Mouse (Mus musculus) forebrain, embryonic 13.5 days (tissue): ENCODE measurements at regions not wholly inside any gene's neighbourhood (a gene's known extent, or its start where the extent isn't known, plus 50 kb on each side); places are given as distances from the start of the nearest gene placed in this dataset.

Experiments used
- ATAC-seq: fragments of 200-750 bp; cut with Nextera tagmentation; 2 replicates; pipeline ENCODE4 v1.8.0; 2017
- H3K27ac ChIP-seq: fragments of 300-500 bp; sonication (generic); 2 replicates; pipeline ENCODE4 v1.5.1; 2015; ENCODE audit warnings: inconsistent platforms, mild to moderate bottlenecking, moderate library complexity
- H3K27me3 ChIP-seq: fragments of 300-500 bp; sonication (generic); 2 replicates; pipeline ENCODE4 v1.6.1; 2015; ENCODE audit warnings: mild to moderate bottlenecking, inconsistent platforms
- H3K36me3 ChIP-seq: fragments of 300-500 bp; sonication (generic); 2 replicates; pipeline ENCODE4 v1.6.1; 2015; ENCODE audit warnings: mild to moderate bottlenecking, inconsistent platforms; ENCODE audit not compliant: poor library complexity, severe bottlenecking
- H3K4me1 ChIP-seq: fragments of 300-500 bp; sonication (generic); 2 replicates; pipeline ENCODE4 v1.6.1; 2015; ENCODE audit warnings: inconsistent platforms
- H3K4me2 ChIP-seq: fragments of 300-500 bp; sonication (generic); 2 replicates; pipeline ENCODE4 v1.6.1; 2015; ENCODE audit warnings: inconsistent platforms, mild to moderate bottlenecking, moderate library complexity
- H3K4me3 ChIP-seq: fragments of 300-500 bp; sonication (generic); 2 replicates; pipeline ENCODE4 v1.5.1; 2015; ENCODE audit warnings: mild to moderate bottlenecking, inconsistent platforms
- H3K9ac ChIP-seq: fragments of 300-500 bp; sonication (generic); 2 replicates; pipeline ENCODE4 v1.6.1; 2015; ENCODE audit warnings: mild to moderate bottlenecking, inconsistent platforms
- H3K9me3 ChIP-seq: fragments of 300-500 bp; sonication (generic); replicated peaks from 2 replicates; pipeline ENCODE4 v1.6.1; 2016; ENCODE audit warnings: inconsistent platforms
- WGBS: fragments of 180-500 bp; shearing (Covaris S2); methylation state at CpG from one replicate; pipeline ENCODE4 v1.1.7; 2015; 5-methylcytosine and 5-hydroxymethylcytosine counted together

DNA sequence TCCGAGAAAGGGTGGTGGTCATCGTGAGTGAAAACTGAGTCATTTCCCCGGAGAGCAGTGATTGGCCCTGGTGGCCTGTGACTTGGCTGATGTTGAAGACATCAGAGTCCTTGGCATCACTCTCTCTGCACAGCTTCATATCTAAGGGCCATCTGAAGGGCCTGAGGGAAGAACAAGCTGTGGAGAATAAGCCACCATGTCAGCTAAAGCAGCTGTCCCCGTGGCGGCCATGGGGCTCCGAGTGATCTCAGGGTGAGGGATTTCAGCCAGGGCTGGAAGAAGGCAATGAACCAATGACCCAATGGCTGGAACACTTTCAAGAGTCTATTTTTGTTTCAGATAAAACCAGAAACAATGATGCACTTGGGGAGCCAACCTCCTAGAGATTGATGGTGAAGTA, 62.2 kb downstream of the Ttc32 start:
- no peak overlapping the region for H3K9ac ChIP-seq
- H3K27me3 ChIP-seq = no peaks in the 10 kb centered on the region
- ATAC-seq = no peak
- no peaks in the 10 kb centered on the region for H3K36me3 ChIP-seq
- H3K9me3 ChIP-seq = no peaks in the 10 kb centered on the region
- no peak overlapping the region for H3K27ac ChIP-seq
- WGBS = 92% methylated on average over 6 of the region's 6 CpGs
- H3K4me1 ChIP-seq = no peaks in the 10 kb centered on the region
- H3K4me3 ChIP-seq = no peak overlapping the region
- no peak overlapping the region for H3K4me2 ChIP-seq

DNA sequence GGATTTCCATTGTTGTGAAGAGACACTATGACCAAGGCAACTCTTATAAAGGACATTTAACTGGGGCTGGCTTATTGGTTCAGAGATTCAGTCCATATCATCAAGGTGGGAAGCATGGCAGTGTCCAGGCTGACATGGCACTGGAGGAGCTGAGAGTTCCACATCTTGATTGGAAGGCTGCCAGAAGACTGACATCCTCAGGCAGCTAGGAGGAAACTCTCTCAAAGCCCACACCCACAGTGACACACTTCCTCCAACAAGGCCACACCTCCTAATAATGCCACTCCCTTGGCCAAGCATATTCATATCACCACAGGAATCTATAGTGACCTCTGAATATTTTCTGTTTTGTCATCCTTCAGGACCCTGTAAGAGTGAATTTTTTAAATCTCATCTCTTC, 65.3 kb downstream of the Ttc32 start:
- Histone ChIP-seq H3K27ac (no peak overlapping the region), H3K9ac (no peak overlapping the region), H3K4me1 (no peaks in the 10 kb centered on the region), H3K4me2 (no peak overlapping the region), H3K36me3 (no peaks in the 10 kb centered on the region), H3K4me3 (no peak overlapping the region), H3K27me3 (no peaks in the 10 kb centered on the region), H3K9me3 (no peaks in the 10 kb centered on the region)
- no peak for ATAC-seq

DNA sequence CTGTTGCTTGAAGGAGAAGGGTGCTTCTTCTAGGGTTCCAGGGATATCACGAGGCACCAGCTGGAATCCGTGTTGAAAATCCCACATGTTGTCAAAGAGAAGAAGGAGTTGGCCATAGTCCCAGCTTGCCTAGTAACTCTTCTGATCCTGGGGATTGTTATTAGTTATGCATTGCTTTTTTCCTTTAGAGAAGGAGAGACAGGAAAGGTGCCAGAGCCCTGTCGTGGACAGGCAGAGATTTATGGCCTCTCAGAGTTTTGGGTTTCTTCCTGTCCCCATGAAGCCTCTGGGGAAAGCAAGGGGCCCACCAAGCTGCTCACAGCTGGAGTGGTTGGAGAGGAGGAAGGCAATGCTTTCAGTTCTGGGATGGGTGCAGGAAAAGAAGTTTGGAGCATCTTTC, 76.6 kb downstream of the Ttc32 start:
- Histone ChIP-seq H3K4me3 (no peak overlapping the region), H3K9ac (no peak overlapping the region), H3K27ac (no peak overlapping the region), H3K9me3 (no peaks in the 10 kb centered on the region), H3K4me1 (no peaks in the 10 kb centered on the region), H3K4me2 (no peak overlapping the region), H3K27me3 (no peaks in the 10 kb centered on the region), H3K36me3 (no peaks in the 10 kb centered on the region)
- WGBS = 72% methylated on average over 3 of the region's 3 CpGs
- ATAC-seq = no peak

DNA sequence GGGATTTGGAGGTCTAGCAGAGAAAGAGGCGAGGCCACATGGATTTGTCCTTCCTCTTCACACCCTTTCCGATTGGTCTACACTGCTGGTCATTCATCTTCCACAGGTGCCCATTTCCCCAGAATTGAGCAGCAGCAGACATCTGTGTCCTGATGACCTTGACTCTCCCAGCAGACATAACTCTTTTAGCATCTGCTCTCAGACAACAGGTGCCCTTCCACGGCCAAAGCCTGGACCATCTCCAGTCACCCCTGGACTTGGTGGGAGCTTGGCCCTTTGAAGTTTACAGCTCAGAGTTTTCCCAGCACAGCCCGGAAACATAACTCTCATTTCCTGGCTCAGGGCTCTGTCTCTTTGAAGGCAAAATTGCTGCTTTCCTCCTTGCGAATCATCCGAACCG, 80.0 kb downstream of the Ttc32 start:
- WGBS = 89% methylated on average over 7 of the region's 7 CpGs
- ATAC-seq = no peak
- no peaks in the 10 kb centered on the region for H3K27me3 ChIP-seq

DNA sequence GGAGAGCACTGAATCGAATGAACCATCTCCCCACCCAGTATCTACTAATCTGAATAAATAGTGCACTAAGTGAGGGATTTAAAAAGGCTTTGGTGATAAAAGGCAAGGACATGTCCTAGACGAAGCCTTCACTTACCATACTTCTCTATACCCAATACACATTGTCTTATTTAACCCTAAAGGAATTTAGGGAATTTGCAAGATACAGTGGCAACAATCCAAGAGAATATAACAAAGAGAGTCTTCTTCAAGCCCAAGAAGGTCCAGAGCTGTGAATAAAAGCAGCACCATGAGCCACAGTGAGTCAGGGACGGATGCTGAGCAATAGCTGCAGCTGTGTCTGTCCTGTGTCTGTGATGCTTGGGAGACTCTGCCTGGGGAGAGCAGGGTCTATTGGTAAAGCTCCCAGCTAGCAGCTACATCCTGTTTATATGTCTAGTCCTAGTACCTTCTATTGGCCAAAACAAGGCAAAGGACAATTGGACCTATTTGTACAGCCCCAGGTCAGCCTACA, 82.4 kb downstream of the Ttc32 start:
- H3K27ac ChIP-seq = no peak overlapping the region
- no peak overlapping the region for H3K4me2 ChIP-seq
- H3K9me3 ChIP-seq = no peaks in the 10 kb centered on the region
- no peaks in the 10 kb centered on the region for H3K4me1 ChIP-seq
- H3K4me3 ChIP-seq = no peak overlapping the region
- no peak overlapping the region for H3K9ac ChIP-seq
- no peaks in the 10 kb centered on the region for H3K27me3 ChIP-seq
- 70% methylated on average over 3 of the region's 3 CpGs for WGBS
- H3K36me3 ChIP-seq = no peaks in the 10 kb centered on the region
- ATAC-seq = no peak

More for the DNA sequence above, 80.0 kb downstream of the Ttc32 start:
- no peak overlapping the region for H3K27ac ChIP-seq
- H3K9ac ChIP-seq = no peak overlapping the region
- no peaks in the 10 kb centered on the region for H3K36me3 ChIP-seq
- H3K4me1 ChIP-seq = no peaks in the 10 kb centered on the region
- H3K4me3 ChIP-seq = no peak overlapping the region
- H3K4me2 ChIP-seq = no peak overlapping the region
- H3K9me3 ChIP-seq = no peaks in the 10 kb centered on the region

DNA sequence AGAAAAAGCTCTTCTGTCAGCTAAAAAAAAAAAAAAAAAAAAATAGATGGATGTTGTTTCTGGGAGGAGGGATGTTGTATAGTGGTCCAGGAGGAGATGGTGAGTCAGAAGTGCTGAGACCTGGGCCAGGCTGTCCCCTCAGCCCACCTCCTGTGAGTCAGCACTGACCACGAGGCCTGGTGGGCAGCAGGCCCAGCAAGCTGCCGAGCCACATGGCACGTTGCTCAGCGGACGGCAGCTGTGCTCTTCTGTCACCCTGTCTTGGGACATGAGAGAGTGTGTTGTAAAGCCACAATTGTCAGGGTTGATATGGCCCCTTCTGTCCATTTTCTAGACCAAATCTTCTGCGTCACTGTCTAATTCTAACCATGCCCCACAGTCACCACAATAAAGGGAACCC, 83.9 kb downstream of the Ttc32 start:
- H3K4me2 ChIP-seq = no peak overlapping the region
- no peaks in the 10 kb centered on the region for H3K27me3 ChIP-seq
- H3K4me1 ChIP-seq = 0 out of 2 replicates have a peak, but pooled peaks cover 3% of the 10 kb centered on the region
- 87% methylated on average over 6 of the region's 6 CpGs for WGBS
- ATAC-seq = no peak
- H3K9me3 ChIP-seq = no peaks in the 10 kb centered on the region
- no peaks in the 10 kb centered on the region for H3K36me3 ChIP-seq
- no peak overlapping the region for H3K4me3 ChIP-seq
- no peak overlapping the region for H3K27ac ChIP-seq
- H3K9ac ChIP-seq = no peak overlapping the region

DNA sequence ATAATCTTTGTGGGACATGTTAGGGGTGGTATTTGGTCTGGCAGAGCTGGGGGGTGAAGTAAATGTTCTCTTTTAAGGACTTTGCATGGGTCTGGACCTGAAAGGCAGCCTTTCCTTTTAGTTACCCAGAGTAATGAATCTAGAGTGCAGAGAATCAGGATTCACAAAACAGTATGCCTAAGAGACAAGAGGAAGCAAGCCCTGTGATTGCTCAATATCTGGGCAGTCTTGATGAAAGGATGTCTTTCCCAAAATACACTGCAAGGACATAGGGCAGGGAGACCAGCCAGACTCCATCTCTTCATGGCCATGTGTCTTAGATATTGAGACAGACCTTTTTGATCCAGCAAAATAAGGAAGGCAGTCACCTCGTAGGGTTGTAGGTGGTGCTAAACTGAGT, 84.3 kb downstream of the Ttc32 start:
- Histone ChIP-seq H3K9me3 (no peaks in the 10 kb centered on the region), H3K4me1 (0 out of 2 replicates have a peak, but pooled peaks cover 3% of the 10 kb centered on the region), H3K27ac (no peak overlapping the region), H3K4me2 (no peak overlapping the region), H3K36me3 (no peaks in the 10 kb centered on the region), H3K4me3 (no peak overlapping the region), H3K9ac (no peak overlapping the region), H3K27me3 (no peaks in the 10 kb centered on the region)
- 83% methylated on average over 1 of the region's 1 CpGs for WGBS
- ATAC-seq = no peak

DNA sequence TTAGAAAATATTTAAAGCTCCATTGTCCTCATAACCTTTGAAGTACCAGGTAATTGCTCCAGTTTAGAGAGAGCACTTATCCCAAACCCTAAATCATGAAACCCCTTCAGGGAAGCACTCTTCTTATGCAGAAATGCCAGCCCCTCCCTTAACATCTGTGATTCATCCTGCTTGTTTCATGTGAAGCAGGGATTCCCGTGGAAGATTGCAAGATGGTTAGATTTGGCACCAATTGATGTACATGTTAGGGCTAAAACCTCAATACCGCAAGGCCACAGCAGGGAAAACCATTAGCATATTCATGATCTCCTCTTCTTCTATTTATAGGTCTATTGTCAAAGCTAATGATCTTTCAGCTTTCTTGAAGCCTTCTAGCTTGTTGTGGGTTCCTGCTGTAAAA, 88.8 kb downstream of the Ttc32 start:
- H3K9me3 ChIP-seq = no peaks in the 10 kb centered on the region
- no peak overlapping the region for H3K4me2 ChIP-seq
- no peaks in the 10 kb centered on the region for H3K27me3 ChIP-seq
- no peaks in the 10 kb centered on the region for H3K36me3 ChIP-seq
- H3K4me1 ChIP-seq = 0 out of 2 replicates have a peak, but pooled peaks cover 3% of the 10 kb centered on the region
- H3K4me3 ChIP-seq = no peak overlapping the region
- ATAC-seq = no peak
- no peak overlapping the region for H3K9ac ChIP-seq
- 30% methylated on average over 2 of the region's 2 CpGs for WGBS
- H3K27ac ChIP-seq = no peak overlapping the region

DNA sequence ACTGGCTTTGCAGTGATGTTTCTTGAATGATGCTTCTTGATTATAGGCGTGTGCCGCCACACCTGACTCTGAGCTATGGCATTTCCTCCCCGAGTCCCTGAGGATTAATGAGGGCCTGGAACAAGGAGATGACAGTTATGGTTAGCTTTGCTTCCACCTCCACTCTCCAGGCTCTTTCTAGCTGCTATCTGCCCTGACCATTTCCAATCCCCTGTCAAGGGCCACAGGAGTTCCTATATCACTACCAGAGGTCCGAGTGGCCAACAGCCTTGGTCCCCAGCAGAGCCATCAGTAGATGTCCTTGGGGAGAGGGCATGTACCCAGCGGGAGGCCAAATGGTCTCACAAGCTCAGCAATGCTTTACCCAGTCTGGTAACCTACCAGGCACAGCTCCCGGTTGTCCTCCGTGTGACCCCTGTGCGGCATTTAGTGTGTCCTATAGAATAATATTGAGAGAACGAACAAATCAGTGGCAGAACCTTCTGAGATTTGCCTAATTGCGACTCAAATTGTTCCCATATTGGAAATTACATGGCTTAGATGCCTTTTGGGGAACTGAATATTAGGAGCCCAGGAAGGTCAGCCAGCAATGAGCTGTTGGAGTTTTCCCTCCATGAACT, 98.2 kb downstream of the Ttc32 start:
- H3K4me2 ChIP-seq = no peak overlapping the region
- H3K27me3 ChIP-seq = no peaks in the 10 kb centered on the region
- no peak overlapping the region for H3K27ac ChIP-seq
- H3K4me1 ChIP-seq = no peaks in the 10 kb centered on the region
- H3K4me3 ChIP-seq = no peak overlapping the region
- H3K9me3 ChIP-seq = no peaks in the 10 kb centered on the region
- no peak for ATAC-seq
- 87% methylated on average over 10 of the region's 10 CpGs for WGBS
- no peak overlapping the region for H3K9ac ChIP-seq
- no peaks in the 10 kb centered on the region for H3K36me3 ChIP-seq

DNA sequence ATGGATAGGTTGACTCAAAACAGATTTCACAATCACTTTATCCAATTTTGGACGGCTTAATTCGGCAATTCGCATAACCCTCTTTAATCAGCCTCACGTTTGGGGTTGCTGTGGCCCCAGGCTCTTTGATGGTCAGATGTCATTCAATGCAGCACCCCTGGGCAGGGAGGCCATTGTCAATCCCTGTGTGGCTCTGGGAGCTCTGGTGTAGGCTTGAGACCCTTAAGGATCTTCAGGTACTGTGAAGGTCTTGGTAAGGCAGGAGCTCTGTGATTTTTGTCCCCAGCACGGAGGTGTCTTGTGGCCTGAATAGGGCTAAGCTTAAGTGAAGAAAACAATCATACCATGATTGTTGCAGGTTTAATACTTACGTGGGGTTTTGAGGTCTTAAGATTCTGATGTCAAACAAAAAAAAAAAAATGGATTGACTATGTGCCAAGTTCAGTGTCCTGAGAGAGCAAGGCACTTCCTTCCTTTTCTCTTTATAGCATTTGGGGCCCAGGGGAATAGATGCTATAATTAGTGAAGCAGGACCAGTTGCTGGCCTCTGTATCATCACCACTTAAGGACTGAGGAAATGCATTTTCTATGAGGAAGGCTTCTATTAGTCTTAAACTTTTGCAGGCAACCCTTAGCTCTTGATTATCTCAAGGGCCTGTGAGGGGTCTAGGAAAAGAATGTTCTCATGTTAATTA, 98.9 kb downstream of the Ttc32 start:
- no peaks in the 10 kb centered on the region for H3K9me3 ChIP-seq
- no peaks in the 10 kb centered on the region for H3K4me1 ChIP-seq
- ATAC-seq = no peak
- H3K4me2 ChIP-seq = no peak overlapping the region
- WGBS = 72% methylated on average over 6 of the region's 6 CpGs
- H3K27me3 ChIP-seq = no peaks in the 10 kb centered on the region
- no peaks in the 10 kb centered on the region for H3K36me3 ChIP-seq
- H3K4me3 ChIP-seq = no peak overlapping the region
- no peak overlapping the region for H3K9ac ChIP-seq
- H3K27ac ChIP-seq = no peak overlapping the region

DNA sequence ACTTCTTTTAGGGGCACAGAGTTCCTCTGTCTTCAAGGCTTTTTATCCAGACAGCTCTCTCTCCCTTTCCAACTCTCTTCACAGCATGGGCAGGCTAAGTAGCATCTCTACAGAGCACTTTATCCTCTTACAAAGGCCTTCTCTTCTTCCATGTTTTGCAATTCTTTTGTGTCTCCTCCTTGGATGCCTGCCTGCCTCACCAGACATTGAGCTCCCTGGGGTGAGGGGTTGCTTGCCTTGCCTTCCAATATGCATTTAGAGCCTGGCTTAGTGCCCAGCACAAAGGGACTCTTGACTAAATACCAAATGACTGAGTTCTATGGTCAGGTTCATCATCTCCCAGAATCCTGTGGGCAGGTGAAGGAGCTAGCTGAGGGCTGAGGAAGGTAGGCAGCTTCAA, 102.8 kb downstream of the Ttc32 start:
- H3K4me1 ChIP-seq = no peaks in the 10 kb centered on the region
- H3K27ac ChIP-seq = no peak overlapping the region
- no peaks in the 10 kb centered on the region for H3K36me3 ChIP-seq
- no peaks in the 10 kb centered on the region for H3K27me3 ChIP-seq
- no peaks in the 10 kb centered on the region for H3K9me3 ChIP-seq
- H3K4me2 ChIP-seq = no peak overlapping the region
- ATAC-seq = no peak
- H3K4me3 ChIP-seq = no peak overlapping the region
- no peak overlapping the region for H3K9ac ChIP-seq

DNA sequence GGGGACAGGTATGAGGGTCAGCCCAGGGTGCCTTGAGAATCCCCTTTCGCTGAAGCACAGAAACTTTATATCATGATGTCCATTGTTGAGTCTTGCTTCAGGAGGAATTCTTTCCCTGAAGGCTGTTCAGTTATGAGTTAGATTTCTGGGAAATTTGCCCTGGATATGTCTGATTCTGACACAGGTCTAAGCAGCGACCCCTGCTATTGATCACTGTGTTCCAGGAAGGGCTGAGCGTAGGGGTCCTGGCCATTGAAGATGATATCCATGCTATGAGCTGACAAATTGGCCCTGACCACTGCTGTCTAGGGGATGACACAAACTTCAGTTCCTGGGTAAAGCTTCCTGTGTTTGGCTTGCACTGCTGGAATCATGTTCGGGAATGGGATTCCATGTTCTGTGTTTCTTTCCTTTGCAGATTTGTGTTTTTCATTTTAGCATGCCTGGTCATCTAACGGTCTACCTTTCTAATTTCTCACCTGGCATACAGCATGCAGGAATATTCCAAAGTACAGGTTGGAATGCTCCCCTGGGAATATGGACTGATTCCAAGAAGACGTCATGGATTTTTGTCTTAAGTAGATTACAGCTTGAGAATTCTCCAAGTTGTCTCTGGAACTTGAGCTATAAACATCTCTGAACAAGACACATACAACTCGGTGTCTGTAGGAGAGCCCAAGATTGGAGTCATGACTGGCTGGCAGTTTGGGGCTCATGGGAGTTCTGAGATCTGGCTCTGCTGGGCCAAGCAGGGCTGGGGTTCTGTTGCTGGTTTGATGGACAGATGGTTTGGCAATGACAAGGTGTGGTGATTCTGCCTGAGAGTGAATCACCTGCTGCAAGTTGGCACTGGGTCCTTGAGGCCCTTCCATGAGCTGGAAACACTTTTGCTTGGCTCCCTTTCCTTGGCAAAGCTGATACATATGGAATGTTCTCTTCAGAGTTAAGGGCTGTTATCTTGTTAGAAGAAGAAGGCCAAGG, 104.4 kb downstream of the Ttc32 start:
- ATAC-seq = no peak
- Histone ChIP-seq H3K4me2 (no peak overlapping the region), H3K36me3 (no peaks in the 10 kb centered on the region), H3K9ac (no peak overlapping the region), H3K27me3 (no peaks in the 10 kb centered on the region), H3K4me3 (no peak overlapping the region), H3K4me1 (no peaks in the 10 kb centered on the region), H3K27ac (no peak overlapping the region), H3K9me3 (no peaks in the 10 kb centered on the region)
- 93% methylated on average over 7 of the region's 7 CpGs for WGBS
